Mouse (Mus musculus) E14TG2a.4 (cell line): Measurements from ENCODE around the gene Hdac9.

ENCODE experiments used
- CTCF ChIP-seq: conservative IDR thresholded peaks from 2 replicates; pipeline ENCODE4 v1.5.1; 2014; ENCODE audit warnings: low read length
- POU5F1 ChIP-seq: IDR thresholded peaks from 2 replicates; pipeline ENCODE4 v1.6.1; 2014; ENCODE audit warnings: low read length, borderline replicate concordance

DNA sequence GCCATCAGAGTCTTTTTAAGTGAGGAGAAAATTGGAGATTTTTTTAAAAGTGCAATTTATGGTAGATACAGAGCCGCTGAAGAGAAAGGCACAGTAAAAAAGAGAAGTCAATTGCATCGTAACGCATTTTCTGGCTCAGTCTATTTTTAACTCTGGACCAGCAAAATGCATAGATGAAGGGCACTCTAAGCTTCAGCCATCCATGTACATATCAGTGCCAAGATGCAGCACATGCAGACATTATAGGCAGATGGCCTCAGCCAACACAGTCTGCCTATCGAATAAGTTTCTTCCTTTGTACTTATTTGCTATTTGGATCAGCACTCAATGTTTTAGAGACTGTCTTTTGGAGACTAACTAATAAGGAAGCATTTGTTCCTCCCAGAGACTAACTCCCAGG lies 751.2 kb downstream of the Hdac9 start:
- TF ChIP-seq CTCF (no peak), POU5F1 (no peak)
